Mouse (Mus musculus): Measurements from ENCODE around the gene Cd3g. TPM values are rescaled to one million over a fixed set of nuclear protein-coding genes. Genes with fewer than 3 reads are reported as not detected.

The Cd3g gene
- polyA plus RNA-seq, 1 experiment from 2014 or later: 0.22 TPM

DNA sequence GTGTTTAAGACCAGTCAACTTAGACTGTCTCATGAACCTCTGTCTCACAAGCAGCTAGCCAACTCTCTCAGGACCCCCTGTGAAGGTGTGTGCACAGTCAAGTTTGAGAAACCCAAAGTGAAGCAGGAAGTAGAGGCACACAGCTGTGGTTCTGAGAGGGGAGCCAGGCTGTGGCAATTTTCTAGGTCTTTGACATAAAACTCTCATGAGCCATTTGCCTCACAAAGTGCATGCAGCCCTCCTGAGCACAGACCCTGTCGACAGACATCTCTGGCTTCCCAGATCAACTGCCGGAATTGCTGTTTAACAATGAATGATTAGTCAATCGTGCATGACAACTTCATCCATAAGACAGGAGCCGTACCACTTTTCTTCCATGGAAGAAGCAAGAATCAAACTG, 28.1 kb upstream of the Cd3g start:
- 77% methylated on average over 4 of the region's 4 CpGs for WGBS (ENCODE audit: insufficient replicate concordance)
- no peak overlapping the region for H3K9ac ChIP-seq
- no peaks in the 10 kb centered on the region for H3K4me1 ChIP-seq (replicated peaks)
- no peaks in the 10 kb centered on the region for H3K9me3 ChIP-seq (replicated peaks)
- ATAC-seq (ENCODE audit: insufficient read depth): no peak
- H3K27ac ChIP-seq (replicated peaks): no peak overlapping the region
- H3K4me3 ChIP-seq (replicated peaks): no peak overlapping the region
- H3K36me3 ChIP-seq (replicated peaks): no peaks in the 10 kb centered on the region
- peaks cover 6% of the 10 kb centered on the region; the same call in 1 of the 2 replicates for H3K27me3 ChIP-seq
- no peak overlapping the region for H3K4me2 ChIP-seq

GRCm38 (mm10) chr9:45007404-45007803, 27.2 kb upstream of the Cd3g start:
- Histone ChIP-seq H3K36me3 (replicated peaks) (no peaks in the 10 kb centered on the region), H3K4me2 (no peak overlapping the region), H3K9me3 (replicated peaks) (no peaks in the 10 kb centered on the region), H3K4me1 (replicated peaks) (no peaks in the 10 kb centered on the region), H3K27me3 (peaks cover 11% of the 10 kb centered on the region; the same call in 1 of the 2 replicates), H3K9ac (no peak overlapping the region), H3K4me3 (replicated peaks) (no peak overlapping the region), H3K27ac (replicated peaks) (no peak overlapping the region)
- ATAC-seq (ENCODE audit: insufficient read depth): no peak
- 53% methylated on average over 12 of the region's 12 CpGs for WGBS (ENCODE audit: insufficient replicate concordance)

GRCm38 (mm10) chr9:45000249-45000648, 20.0 kb upstream of the Cd3g start:
- Histone ChIP-seq H3K4me3 (replicated peaks) (no peak overlapping the region), H3K4me2 (no peak overlapping the region), H3K27me3 (peaks cover 26% of the 10 kb centered on the region; the same call in 1 of the 2 replicates), H3K9ac (no peak overlapping the region), H3K4me1 (replicated peaks) (no peaks in the 10 kb centered on the region), H3K9me3 (replicated peaks) (no peaks in the 10 kb centered on the region), H3K36me3 (replicated peaks) (no peaks in the 10 kb centered on the region), H3K27ac (replicated peaks) (no peak overlapping the region)
- 58% methylated on average over 3 of the region's 3 CpGs for WGBS (ENCODE audit: insufficient replicate concordance)
- no peak for ATAC-seq (ENCODE audit: insufficient read depth)

DNA sequence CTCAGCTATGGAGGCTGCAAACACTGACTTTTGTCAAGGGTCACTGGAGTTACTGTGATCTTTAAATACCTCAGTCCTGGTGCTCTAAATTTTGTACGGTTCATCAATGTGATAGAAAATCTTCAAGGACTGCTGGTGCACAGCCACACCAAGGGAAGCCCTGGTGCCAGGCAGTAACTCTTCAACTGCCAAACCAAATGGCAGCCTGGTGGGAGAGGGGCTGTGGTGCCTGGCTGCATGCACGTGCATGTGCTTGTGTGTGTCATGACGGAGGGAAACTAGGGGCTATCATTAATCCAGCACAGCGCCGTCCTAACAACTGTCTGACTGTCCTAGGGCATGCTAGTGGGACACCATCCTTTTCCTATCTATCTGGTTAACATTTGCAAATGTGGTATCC, 19.5 kb upstream of the Cd3g start:
- no peak overlapping the region for H3K4me3 ChIP-seq (replicated peaks)
- 69% methylated on average over 5 of the region's 5 CpGs for WGBS (ENCODE audit: insufficient replicate concordance)
- H3K36me3 ChIP-seq (replicated peaks): no peaks in the 10 kb centered on the region
- H3K4me1 ChIP-seq (replicated peaks): no peaks in the 10 kb centered on the region
- ATAC-seq (ENCODE audit: insufficient read depth): no peak
- H3K27me3 ChIP-seq: peaks cover 26% of the 10 kb centered on the region; the same call in 1 of the 2 replicates
- H3K9ac ChIP-seq: no peak overlapping the region
- H3K9me3 ChIP-seq (replicated peaks): no peaks in the 10 kb centered on the region
- no peak overlapping the region for H3K4me2 ChIP-seq
- H3K27ac ChIP-seq (replicated peaks): no peak overlapping the region

DNA sequence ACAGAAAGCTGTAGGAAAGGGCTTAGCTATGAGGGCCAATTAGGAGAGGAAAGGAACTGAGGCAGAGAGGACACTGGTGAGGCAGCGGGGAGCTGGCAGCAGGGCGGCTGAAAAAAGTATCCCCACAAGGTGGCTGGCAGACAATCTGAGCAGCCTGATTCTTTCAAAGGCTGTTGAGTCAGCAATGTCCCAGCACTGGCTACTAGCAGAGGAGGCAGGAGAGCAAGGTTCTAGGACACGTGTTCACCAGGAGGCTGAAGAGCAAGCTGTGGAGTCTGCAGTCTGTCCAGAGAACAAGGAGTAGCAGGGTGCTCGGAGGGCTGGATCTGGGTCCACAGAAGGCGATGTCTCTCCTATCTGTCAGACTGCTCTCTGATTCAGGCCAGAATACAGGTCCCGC, 18.9 kb upstream of the Cd3g start:
- Histone ChIP-seq H3K27me3 (peaks cover 26% of the 10 kb centered on the region; the same call in 1 of the 2 replicates), H3K4me1 (replicated peaks) (no peaks in the 10 kb centered on the region), H3K9me3 (replicated peaks) (no peaks in the 10 kb centered on the region), H3K36me3 (replicated peaks) (no peaks in the 10 kb centered on the region), H3K9ac (no peak overlapping the region), H3K27ac (replicated peaks) (no peak overlapping the region), H3K4me2 (no peak overlapping the region), H3K4me3 (replicated peaks) (no peak overlapping the region)
- 44% methylated on average over 6 of the region's 6 CpGs for WGBS (ENCODE audit: insufficient replicate concordance)
- no peak for ATAC-seq (ENCODE audit: insufficient read depth)

DNA sequence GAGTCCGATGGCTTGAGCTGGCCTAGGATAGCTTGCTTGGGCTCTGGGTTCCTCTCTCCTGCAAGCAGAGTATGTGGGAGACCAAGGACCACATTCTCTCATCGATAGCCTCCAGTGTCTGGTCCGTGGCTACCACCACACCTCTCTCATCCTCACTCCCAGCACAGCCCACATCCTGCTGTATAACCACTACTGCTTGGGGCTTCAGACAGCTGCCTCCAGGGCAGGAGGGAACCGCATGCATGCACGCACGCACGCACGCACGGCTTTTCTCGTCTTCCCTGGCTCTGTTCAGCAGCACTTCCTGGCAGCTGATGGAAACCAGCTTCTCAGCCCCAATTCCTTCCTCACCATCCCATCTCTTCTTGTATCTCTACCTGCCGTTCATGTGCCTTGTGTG, 17.9 kb upstream of the Cd3g start:
- Histone ChIP-seq H3K27me3 (peaks cover 26% of the 10 kb centered on the region; the same call in 1 of the 2 replicates), H3K9ac (no peak overlapping the region), H3K4me3 (replicated peaks) (no peak overlapping the region), H3K4me2 (no peak overlapping the region), H3K27ac (replicated peaks) (no peak overlapping the region), H3K36me3 (replicated peaks) (no peaks in the 10 kb centered on the region), H3K4me1 (replicated peaks) (no peaks in the 10 kb centered on the region), H3K9me3 (replicated peaks) (no peaks in the 10 kb centered on the region)
- 35% methylated on average over 11 of the region's 11 CpGs for WGBS (ENCODE audit: insufficient replicate concordance)
- ATAC-seq (ENCODE audit: insufficient read depth): no peak

GRCm38 (mm10) chr9:44996590-44996989, 16.4 kb upstream of the Cd3g start:
- no peak overlapping the region for H3K27ac ChIP-seq (replicated peaks)
- no peaks in the 10 kb centered on the region for H3K4me1 ChIP-seq (replicated peaks)
- no peak for ATAC-seq (ENCODE audit: insufficient read depth)
- H3K4me3 ChIP-seq (replicated peaks): no peak overlapping the region
- no peak overlapping the region for H3K9ac ChIP-seq
- H3K27me3 ChIP-seq: peaks cover 16% of the 10 kb centered on the region; the same call in 1 of the 2 replicates
- H3K36me3 ChIP-seq (replicated peaks): no peaks in the 10 kb centered on the region
- H3K9me3 ChIP-seq (replicated peaks): no peaks in the 10 kb centered on the region
- H3K4me2 ChIP-seq: no peak overlapping the region
- WGBS (ENCODE audit: insufficient replicate concordance): 77% methylated on average over 7 of the region's 7 CpGs

DNA sequence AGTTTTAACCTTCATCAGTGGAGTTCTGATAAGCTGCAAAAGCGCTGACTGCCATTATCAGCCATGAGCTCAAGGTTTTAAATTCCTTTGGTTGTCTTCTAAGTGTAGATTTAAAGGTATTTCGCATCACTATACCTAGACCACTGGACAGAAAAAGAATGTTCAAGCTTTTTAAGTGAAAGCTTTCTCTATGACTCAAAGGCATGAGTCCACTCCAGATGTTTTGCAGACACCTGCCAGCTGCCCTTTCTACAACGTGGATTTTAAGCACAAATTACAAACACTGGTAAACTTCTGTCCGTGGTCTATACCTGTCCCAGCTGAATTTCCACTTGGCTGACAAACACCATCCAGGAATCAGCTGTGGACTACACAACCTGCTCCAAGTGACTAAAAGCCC, 14.7 kb upstream of the Cd3g start:
- Histone ChIP-seq H3K36me3 (replicated peaks) (no peaks in the 10 kb centered on the region), H3K9me3 (replicated peaks) (no peaks in the 10 kb centered on the region), H3K27me3 (peaks cover 13% of the 10 kb centered on the region; the same call in 1 of the 2 replicates), H3K4me1 (replicated peaks) (no peaks in the 10 kb centered on the region), H3K27ac (replicated peaks) (no peak overlapping the region), H3K4me2 (no peak overlapping the region), H3K4me3 (replicated peaks) (no peak overlapping the region), H3K9ac (no peak overlapping the region)
- 55% methylated on average over 4 of the region's 4 CpGs for WGBS (ENCODE audit: insufficient replicate concordance)
- no peak for ATAC-seq (ENCODE audit: insufficient read depth)

- Histone ChIP-seq H3K4me1 (replicated peaks) (no peaks in the 10 kb centered on the region), H3K4me3 (replicated peaks) (no peak overlapping the region), H3K27ac (replicated peaks) (no peak overlapping the region), H3K36me3 (replicated peaks) (no peaks in the 10 kb centered on the region), H3K4me2 (no peak overlapping the region), H3K9me3 (replicated peaks) (no peaks in the 10 kb centered on the region), H3K9ac (no peak overlapping the region), H3K27me3 (peaks cover 4% of the 10 kb centered on the region; the same call in 1 of the 2 replicates)
- no peak for ATAC-seq (ENCODE audit: insufficient read depth)
- 58% methylated on average over 2 of the region's 2 CpGs for WGBS (ENCODE audit: insufficient replicate concordance)
These were observed 13.0 kb upstream of the Cd3g start for GRCm38 (mm10) chr9:44993268-44993667.

GRCm38 (mm10) chr9:44992271-44992670, 12.0 kb upstream of the Cd3g start:
- no peak for ATAC-seq (ENCODE audit: insufficient read depth)
- Histone ChIP-seq H3K36me3 (replicated peaks) (no peaks in the 10 kb centered on the region), H3K27me3 (no peaks in the 10 kb centered on the region), H3K4me2 (no peak overlapping the region), H3K9me3 (replicated peaks) (no peaks in the 10 kb centered on the region), H3K4me3 (replicated peaks) (no peak overlapping the region), H3K9ac (no peak overlapping the region), H3K4me1 (replicated peaks) (no peaks in the 10 kb centered on the region), H3K27ac (replicated peaks) (no peak overlapping the region)

DNA sequence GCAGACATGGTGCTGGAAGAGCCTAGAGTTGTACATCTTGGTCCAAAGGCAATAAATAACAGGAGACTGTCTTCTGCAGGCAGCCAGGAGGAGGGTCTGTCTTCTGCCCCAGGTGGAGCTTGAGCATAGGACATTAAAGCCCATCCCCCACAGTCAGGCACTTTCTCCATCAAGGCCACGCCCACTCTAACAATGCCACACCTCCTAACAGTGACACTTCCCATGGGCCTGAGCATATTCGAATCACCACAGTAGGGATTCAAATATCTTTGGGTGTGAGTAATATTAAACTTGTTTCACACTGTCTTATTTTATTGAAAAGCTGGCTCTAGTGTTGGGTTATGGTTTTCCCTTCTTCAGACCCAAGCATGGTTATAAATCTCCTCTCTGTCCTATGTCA, 11.6 kb upstream of the Cd3g start:
- ATAC-seq (ENCODE audit: insufficient read depth): no peak
- no peaks in the 10 kb centered on the region for H3K36me3 ChIP-seq (replicated peaks)
- 68% methylated on average over 2 of the region's 2 CpGs for WGBS (ENCODE audit: insufficient replicate concordance)
- no peak overlapping the region for H3K4me2 ChIP-seq
- H3K9me3 ChIP-seq (replicated peaks): no peaks in the 10 kb centered on the region
- no peaks in the 10 kb centered on the region for H3K4me1 ChIP-seq (replicated peaks)
- no peak overlapping the region for H3K9ac ChIP-seq
- H3K27ac ChIP-seq (replicated peaks): no peak overlapping the region
- H3K27me3 ChIP-seq: no peaks in the 10 kb centered on the region
- H3K4me3 ChIP-seq (replicated peaks): no peak overlapping the region

- Histone ChIP-seq H3K4me1 (replicated peaks) (no peaks in the 10 kb centered on the region; the same call in 1 of the 2 replicates), H3K4me3 (replicated peaks) (no peak overlapping the region), H3K9me3 (replicated peaks) (no peaks in the 10 kb centered on the region), H3K27ac (replicated peaks) (0 out of 2 replicates have a peak overlapping the region, but pooled peaks have one; percentile 24), H3K36me3 (replicated peaks) (no peaks in the 10 kb centered on the region), H3K4me2 (peak overlapping the region; percentile 8; the same call in 1 of the 2 replicates), H3K27me3 (0 out of 2 replicates have a peak, but pooled peaks cover under 1% of the 10 kb centered on the region), H3K9ac (no peak overlapping the region)
- no peak for ATAC-seq (ENCODE audit: insufficient read depth)
- 37% methylated on average over 5 of the region's 5 CpGs for WGBS (ENCODE audit: insufficient replicate concordance)
These were observed 6.7 kb upstream of the Cd3g start for GRCm38 (mm10) chr9:44986976-44987375.
